ENCODE assay signal across 9 mouse cellular contexts in genomic region chr7:74423928-74424850, GRCm38 (mm10).
DNase-seq lines count a peak whose midpoint lies in the region; ATAC-seq and TF ChIP-seq lines count a peak whose summit lies in the region.
"Had no signal": no experiment of that assay in that cellular context is flagged by ENCODE, and none has a peak within 500 bp of the region (broad histone marks: within the 10 kb centered on the region; RNA-seq: fewer than 3 reads in every experiment).

No protein-coding gene starts in this region.

- no peak overlapping the region for H3K4me2 ChIP-seq in midbrain, embryonic 13.5 days (replicated peaks)
- no peak overlapping the region for H3K4me2 ChIP-seq in hindbrain, embryonic 16.5 days (ENCODE audit: low read length)
- H3K4me2 ChIP-seq in lung, postnatal 0 days (replicated peaks; ENCODE audit: low read depth, low read length): no peak overlapping the region
- H3K4me2 ChIP-seq: heart, embryonic 13.5 days had no signal

- no peaks in the 10 kb centered on the region for H3K27me3 ChIP-seq in midbrain, embryonic 13.5 days
- H3K27me3 ChIP-seq in midbrain, embryonic 10.5 days (ENCODE audit: low read depth, poor library complexity, severe bottlenecking): no peaks in the 10 kb centered on the region
- no peaks in the 10 kb centered on the region for H3K27me3 ChIP-seq in hindbrain, embryonic 16.5 days (replicated peaks; ENCODE audit: control insufficient read depth, insufficient read depth, low read length)
- H3K27me3 ChIP-seq in lung, postnatal 0 days (replicated peaks; ENCODE audit: insufficient read depth, low read length): no peaks in the 10 kb centered on the region
- H3K27me3 ChIP-seq: heart, embryonic 13.5 days had no signal

- H3K9me3 ChIP-seq in midbrain, embryonic 13.5 days: no peaks in the 10 kb centered on the region
- H3K9me3 ChIP-seq in midbrain, embryonic 10.5 days (replicated peaks): no peaks in the 10 kb centered on the region
- no peaks in the 10 kb centered on the region for H3K9me3 ChIP-seq in hindbrain, embryonic 16.5 days (ENCODE audit: control insufficient read depth, low read length)
- no peaks in the 10 kb centered on the region for H3K9me3 ChIP-seq in lung, postnatal 0 days (ENCODE audit: low read length)
- H3K9me3 ChIP-seq: heart, embryonic 13.5 days had no signal

- H3K9ac ChIP-seq in midbrain, embryonic 13.5 days (replicated peaks): no peak overlapping the region
- no peak overlapping the region for H3K9ac ChIP-seq in hindbrain, embryonic 16.5 days (ENCODE audit: low read depth, low read length)
- H3K9ac ChIP-seq in lung, postnatal 0 days (replicated peaks; ENCODE audit: low read depth): no peak overlapping the region
- H3K9ac ChIP-seq: heart, embryonic 13.5 days had no signal

- DNase-seq in adrenal gland, adult 8-10 months: peak; percentile 3
- DNase-seq in adrenal gland, postnatal 25 days: no peak
- DNase-seq in midbrain, embryonic 10.5 days (ENCODE audit: low spot score): no peak
- peak; percentile 64 for DNase-seq in lung, postnatal 0 days (ENCODE audit: low spot score)
- DNase-seq in thymus, postnatal 36 days: peak; percentile 25 to 35
- DNase-seq in layer of hippocampus, adult 9-10 months (ENCODE audit: low spot score): no peak

- peak; percentile 76 for TF ChIP-seq CTCF in lung, postnatal 0 days (IDR thresholded peaks at IDR 0.05)

- H3K4me3 ChIP-seq in midbrain, embryonic 13.5 days (replicated peaks): no peak overlapping the region
- H3K4me3 ChIP-seq in midbrain, embryonic 10.5 days: no peak overlapping the region
- no peak overlapping the region for H3K4me3 ChIP-seq in hindbrain, embryonic 16.5 days (ENCODE audit: low read length)
- H3K4me3 ChIP-seq in lung, postnatal 0 days (ENCODE audit: low read depth, low read length): no peak overlapping the region
- H3K4me3 ChIP-seq: heart, embryonic 13.5 days had no signal

- peaks cover 25% of the 10 kb centered on the region for H3K4me1 ChIP-seq in midbrain, embryonic 13.5 days (replicated peaks)
- H3K4me1 ChIP-seq in midbrain, embryonic 10.5 days: peaks cover 15% of the 10 kb centered on the region
- H3K4me1 ChIP-seq in hindbrain, embryonic 16.5 days (ENCODE audit: control insufficient read depth, insufficient read depth, low read depth, low read length): peaks cover 8% of the 10 kb centered on the region
- H3K4me1 ChIP-seq in lung, postnatal 0 days (ENCODE audit: insufficient read depth, low read depth, low read length): peaks cover 7% of the 10 kb centered on the region; the same call in 1 of the 2 replicates

- 60% methylated on average over 9 of the region's 9 CpGs for WGBS in midbrain, embryonic 13.5 days
- WGBS in midbrain, embryonic 10.5 days: 75% methylated on average over 9 of the region's 9 CpGs
- 40% methylated on average over 9 of the region's 9 CpGs for WGBS in hindbrain, embryonic 16.5 days
- 30% methylated on average over 9 of the region's 9 CpGs for WGBS in lung, postnatal 0 days

- TF ChIP-seq EP300 in lung, postnatal 0 days (IDR thresholded peaks at IDR 0.05): no peak

- no peak overlapping the region for H3K27ac ChIP-seq in midbrain, embryonic 13.5 days
- H3K27ac ChIP-seq in midbrain, embryonic 10.5 days (replicated peaks): no peak overlapping the region
- H3K27ac ChIP-seq in hindbrain, embryonic 16.5 days (ENCODE audit: low read depth, low read length): no peak overlapping the region
- H3K27ac ChIP-seq in lung, postnatal 0 days (ENCODE audit: low read length): peak overlapping the region; percentile 43; the same call in 1 of the 2 replicates

- peak; percentile 56; the same call in 1 of the 2 replicates for ATAC-seq in midbrain, embryonic 13.5 days
- peak; percentile 69; the same call in 1 of the 2 replicates for ATAC-seq in hindbrain, embryonic 16.5 days
- ATAC-seq in lung, postnatal 0 days: peak; percentile 52

- no peaks in the 10 kb centered on the region for H3K36me3 ChIP-seq in midbrain, embryonic 13.5 days
- H3K36me3 ChIP-seq in midbrain, embryonic 10.5 days: no peaks in the 10 kb centered on the region
- H3K36me3 ChIP-seq in hindbrain, embryonic 16.5 days (ENCODE audit: control insufficient read depth, insufficient read depth, low read length): no peaks in the 10 kb centered on the region
- H3K36me3 ChIP-seq in lung, postnatal 0 days (ENCODE audit: insufficient read depth, low read length): no peaks in the 10 kb centered on the region
- H3K36me3 ChIP-seq: heart, embryonic 13.5 days had no signal

Comparison
In these comparisons a context has a peak if more than half of its experiments do, and no peak if none do; other contexts are left out.
1. DNase-seq: peak in adrenal gland, adult 8-10 months (single experiment), lung, postnatal 0 days (single experiment) and thymus, postnatal 36 days (2 of 2); none in adrenal gland, postnatal 25 days (single experiment), midbrain, embryonic 10.5 days (single experiment) and layer of hippocampus, adult 9-10 months (single experiment).
2. Peak in every context shown above with its lines, with median percentiles within 50 percentile points of each other: ATAC-seq.